Mouse (Mus musculus) olfactory bulb, adult 2 months (tissue): ENCODE data around the gene C1qtnf6.

ENCODE experiments used
- CTCF ChIP-seq: fragments of 200-500 bp; IDR thresholded peaks from 2 replicates; pipeline ENCODE4 v1.5.1; 2012; ENCODE audit warnings: low read depth, mild to moderate bottlenecking, low read length, moderate library complexity; ENCODE audit not compliant: insufficient read depth
- POLR2A ChIP-seq: fragments of 200-500 bp; IDR thresholded peaks from 2 replicates; pipeline ENCODE4 v1.6.1; 2012; ENCODE audit warnings: mild to moderate bottlenecking, low read depth, low read length, moderate library complexity; ENCODE audit not compliant: insufficient read depth

GRCm38 (mm10) chr15:78515759-78516158 lies 15.5 kb downstream of the C1qtnf6 start:
- TF ChIP-seq CTCF (no peak), POLR2A (no peak)
